Mouse (Mus musculus) brain, embryonic 14.5 days (tissue): ENCODE measurements around the gene AB124611.

Experiments used
- CTCF ChIP-seq: fragments of 200-500 bp; IDR thresholded peaks from 2 replicates; pipeline ENCODE4 v1.5.1; 2012; ENCODE audit warnings: inconsistent platforms, mild to moderate bottlenecking, moderate library complexity, borderline replicate concordance; ENCODE audit not compliant: insufficient read depth, insufficient read length; ENCODE audit errors: extremely low read depth
- POLR2A ChIP-seq: fragments of 200-500 bp; IDR thresholded peaks from 2 replicates; pipeline ENCODE4 v1.6.1; 2012; ENCODE audit warnings: mild to moderate bottlenecking, inconsistent platforms, borderline replicate concordance; ENCODE audit not compliant: poor library complexity, insufficient read depth, insufficient read length, severe bottlenecking; ENCODE audit errors: extremely low read depth

GRCm38 (mm10) chr9:21511052-21511451, 14.9 kb upstream of the AB124611 start:
- no peak for TF ChIP-seq CTCF
- TF ChIP-seq POLR2A: no peak
